24 mouse cellular contexts compared by ENCODE assay signal in genomic region chr14:61721302-61721701, GRCm38 (mm10).
"Had no signal": no experiment of that assay in that cellular context is flagged by ENCODE, and none has a peak within 500 bp of the region (broad histone marks: within the 10 kb centered on the region; RNA-seq: fewer than 3 reads in every experiment).

No protein-coding gene starts in this region.

- H3K27me3 ChIP-seq: limb, embryonic 13.5 days; liver, embryonic 12.5 days; liver, embryonic 15.5 days; lung, embryonic 15.5 days; midbrain, embryonic 13.5 days; neural tube, embryonic 12.5 days; neural tube, embryonic 15.5 days had no signal

- H3K4me3 ChIP-seq: limb, embryonic 10.5 days; limb, embryonic 13.5 days; liver, embryonic 12.5 days; liver, embryonic 15.5 days; lung, embryonic 15.5 days; megakaryocyte, embryonic 14.5 days; midbrain, embryonic 10.5 days; midbrain, embryonic 13.5 days; neural tube, embryonic 12.5 days; neural tube, embryonic 15.5 days had no signal

- ATAC-seq: liver, embryonic 12.5 days; midbrain, embryonic 13.5 days had no signal

- H3K4me2 ChIP-seq: limb, embryonic 13.5 days; liver, embryonic 12.5 days; liver, embryonic 15.5 days; lung, embryonic 15.5 days; midbrain, embryonic 13.5 days; neural tube, embryonic 12.5 days; neural tube, embryonic 15.5 days had no signal

- H3K9ac ChIP-seq: limb, embryonic 13.5 days; liver, embryonic 12.5 days; liver, embryonic 15.5 days; lung, embryonic 15.5 days; midbrain, embryonic 13.5 days; neural tube, embryonic 12.5 days; neural tube, embryonic 15.5 days had no signal

- H3K9me3 ChIP-seq: limb, embryonic 10.5 days; limb, embryonic 13.5 days; liver, embryonic 12.5 days; liver, embryonic 15.5 days; lung, embryonic 15.5 days; megakaryocyte, embryonic 14.5 days; midbrain, embryonic 13.5 days; neural tube, embryonic 12.5 days; neural tube, embryonic 15.5 days had no signal

- H3K27ac ChIP-seq: limb, embryonic 10.5 days; limb, embryonic 13.5 days; liver, embryonic 12.5 days; liver, embryonic 15.5 days; lung, embryonic 15.5 days; midbrain, embryonic 10.5 days; midbrain, embryonic 13.5 days; neural tube, embryonic 12.5 days; neural tube, embryonic 15.5 days had no signal

- H3K4me1 ChIP-seq: liver, embryonic 12.5 days; liver, embryonic 15.5 days; lung, embryonic 15.5 days; neural tube, embryonic 12.5 days had no signal

- H3K36me3 ChIP-seq: limb, embryonic 10.5 days; limb, embryonic 13.5 days; liver, embryonic 12.5 days; liver, embryonic 15.5 days; lung, embryonic 15.5 days; midbrain, embryonic 10.5 days; midbrain, embryonic 13.5 days; neural tube, embryonic 12.5 days; neural tube, embryonic 15.5 days had no signal

- DNase-seq: kidney, adult 18-20 months; kidney, adult 9 months; kidney, postnatal 14 days; kidney, postnatal 4 days; layer of hippocampus, adult 9-11 months; layer of hippocampus, postnatal 36 days; liver; lung, adult 18-20 months; lung, postnatal 10 days; lung, postnatal 36 days; right cerebral cortex, adult 18-20 months; right cerebral cortex, postnatal 14 days; right cerebral cortex, postnatal 4 days; thymus, postnatal 25 days had no signal
